Mouse (Mus musculus) forebrain, embryonic 12.5 days (tissue): ENCODE measurements around the gene Slfn14. TPM values are rescaled to one million over a fixed set of nuclear protein-coding genes. Genes with fewer than 3 reads are reported as not detected.
A peak's percentile ranks its signal among the peaks of the same experiment; 100 is the strongest.
"Not testable (repeated sequence)": the region's sequence is repeated elsewhere in the genome, so short reads cannot be mapped to it uniquely, and the experiment has no call there.

ENCODE experiments used
- ATAC-seq: fragments of 200-750 bp; cut with Nextera tagmentation; 2 replicates; pipeline ENCODE4 v1.8.0; 2017; ENCODE audit warnings: moderate TSS enrichment; ENCODE audit not compliant: low FRiP score
- H3K27ac ChIP-seq: fragments of 300-500 bp; sonication (generic); 2 replicates; pipeline ENCODE4 v1.5.1; 2016; ENCODE audit warnings: mild to moderate bottlenecking
- H3K27me3 ChIP-seq: fragments of 300-500 bp; sonication (generic); 2 replicates; pipeline ENCODE4 v1.6.1; 2016; ENCODE audit warnings: mild to moderate bottlenecking
- H3K36me3 ChIP-seq: fragments of 300-500 bp; sonication (generic); replicated peaks from 2 replicates; pipeline ENCODE4 v1.6.1; 2016; ENCODE audit warnings: mild to moderate bottlenecking
- H3K4me1 ChIP-seq: fragments of 300-500 bp; sonication (generic); 2 replicates; pipeline ENCODE4 v1.6.1; 2016
- H3K4me2 ChIP-seq: fragments of 300-500 bp; sonication (generic); 2 replicates; pipeline ENCODE4 v1.6.1; 2016; ENCODE audit warnings: mild to moderate bottlenecking, moderate library complexity
- H3K4me3 ChIP-seq: fragments of 300-500 bp; sonication (generic); replicated peaks from 2 replicates; pipeline ENCODE4 v1.5.1; 2016; ENCODE audit warnings: mild to moderate bottlenecking
- H3K9ac ChIP-seq: fragments of 300-500 bp; sonication (generic); 2 replicates; pipeline ENCODE4 v1.6.1; 2016; ENCODE audit warnings: mild to moderate bottlenecking
- H3K9me3 ChIP-seq: fragments of 300-500 bp; sonication (generic); 2 replicates; pipeline ENCODE4 v1.6.1; 2016
- WGBS: fragments of 180-500 bp; shearing (Covaris S2); methylation state at CpG from one replicate; pipeline ENCODE4 v1.1.7; 2016; 5-methylcytosine and 5-hydroxymethylcytosine counted together
- polyA plus RNA-seq: library from polyadenylated mRNA; unstranded; fragments of >200 nt; fragmentation: Nextera tagmentation; extraction: Ambion mirVana; gene quantifications from 2 replicates; pipeline ENCODE4 v1.2.1, GENCODE M21; 2016

Gene Slfn14
- polyA plus RNA-seq = 0.73 and 0.84 TPM in 2 replicates

- Histone ChIP-seq H3K4me2 (no peak within 1 kb of the TSS), H3K4me1 (peaks cover 3% of the 10 kb centered on the region; the same call in 1 of the 2 replicates), H3K9ac (no peak within 1 kb of the TSS), H3K4me3 (no peak within 1 kb of the TSS), H3K27ac (no peak within 1 kb of the TSS), H3K9me3 (no peaks in the 10 kb centered on the region), H3K36me3 (no peaks in the 10 kb centered on the region), H3K27me3 (no peaks in the 10 kb centered on the region)
- 73% methylated on average over 1 of the region's 1 CpGs for WGBS
- ATAC-seq = no peak
Observed at GRCm38 (mm10) chr11:83286566-83286965, at the start of gene Slfn14. TSS of gene Slfn14 (minus strand) at chr11:83286726.

DNA sequence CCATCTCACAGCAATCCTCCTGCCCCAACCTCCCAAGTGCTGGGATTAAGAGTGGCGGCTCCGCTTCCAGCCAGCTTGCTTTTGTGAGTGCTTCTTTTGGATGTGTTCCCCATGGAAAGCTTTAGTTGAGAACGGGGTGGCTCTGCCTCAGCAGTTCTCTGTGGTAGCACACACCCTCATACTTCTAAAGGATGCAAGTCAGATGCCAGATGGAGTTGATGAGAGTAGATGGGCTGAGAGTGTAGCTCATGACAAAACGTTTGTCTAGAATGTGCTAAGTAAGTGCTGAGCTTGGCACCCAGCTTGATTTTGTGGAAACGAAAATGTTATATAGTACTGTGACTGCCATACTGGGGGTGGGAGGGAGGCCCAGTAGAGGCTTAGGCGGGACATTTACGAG lies 49.3 kb upstream of the Slfn14 start:
- 90% methylated on average over 7 of the region's 7 CpGs for WGBS
- no peak overlapping the region for H3K4me2 ChIP-seq
- H3K27ac ChIP-seq = no peak overlapping the region
- H3K9me3 ChIP-seq = no peaks in the 10 kb centered on the region
- no peak overlapping the region for H3K9ac ChIP-seq
- no peaks in the 10 kb centered on the region for H3K4me1 ChIP-seq
- H3K4me3 ChIP-seq = no peak overlapping the region
- H3K36me3 ChIP-seq = peaks cover 67% of the 10 kb centered on the region
- no peak for ATAC-seq
- H3K27me3 ChIP-seq = no peaks in the 10 kb centered on the region

DNA sequence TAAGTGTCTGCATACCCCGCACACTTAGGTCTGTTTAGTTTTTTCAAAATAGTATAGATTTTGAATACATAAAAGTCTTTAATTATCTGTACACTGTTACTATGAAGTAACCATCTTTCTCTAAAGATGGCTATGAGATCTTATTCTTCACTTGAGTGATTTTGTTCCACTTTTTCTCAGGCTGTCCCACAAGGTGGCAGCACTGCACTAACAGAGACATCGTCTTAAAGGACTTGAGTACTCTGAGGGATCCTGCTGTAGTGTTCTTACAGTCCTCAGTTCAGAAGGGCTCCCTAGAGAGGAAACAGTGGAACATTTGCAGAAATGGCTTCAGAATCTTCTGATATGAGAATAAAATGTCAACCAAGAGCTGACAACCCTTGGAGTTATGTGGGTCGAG lies 40.9 kb upstream of the Slfn14 start:
- no peak overlapping the region for H3K4me3 ChIP-seq

DNA sequence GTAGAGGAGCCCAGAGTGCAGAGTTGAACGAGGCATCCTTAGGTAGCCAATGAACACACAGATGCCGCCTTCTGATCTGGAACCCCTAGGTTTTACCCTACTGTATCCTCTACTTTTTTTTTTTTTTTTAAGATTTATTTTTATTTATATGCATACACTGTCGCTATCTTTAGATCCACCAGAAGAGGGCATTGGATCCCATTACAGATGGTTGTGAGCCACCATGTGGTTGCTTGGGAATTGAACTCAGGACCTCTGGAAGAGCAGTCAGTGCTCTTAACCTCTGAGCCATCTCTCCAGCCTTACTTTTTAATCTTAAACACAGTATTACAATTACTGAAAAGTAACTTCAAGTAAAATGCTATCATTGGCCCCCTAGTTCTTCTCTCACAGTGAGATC lies 40.2 kb upstream of the Slfn14 start:
- H3K4me3 ChIP-seq, H3K4me1 ChIP-seq, H3K9ac ChIP-seq, H3K27ac ChIP-seq, H3K4me2 ChIP-seq, H3K9me3 ChIP-seq, ATAC-seq, H3K27me3 ChIP-seq: not testable (repeated sequence)
- peaks cover 65% of the 10 kb centered on the region for H3K36me3 ChIP-seq
- 86% methylated on average over 3 of the region's 3 CpGs for WGBS

More for the DNA sequence above, 40.9 kb upstream of the Slfn14 start:
- no peak overlapping the region for H3K9ac ChIP-seq
- no peak overlapping the region for H3K27ac ChIP-seq
- H3K4me1 ChIP-seq = no peaks in the 10 kb centered on the region
- H3K4me2 ChIP-seq = no peak overlapping the region
- no peaks in the 10 kb centered on the region for H3K27me3 ChIP-seq
- ATAC-seq = no peak
- H3K9me3 ChIP-seq = no peaks in the 10 kb centered on the region
- H3K36me3 ChIP-seq = peaks cover 59% of the 10 kb centered on the region
- 61% methylated on average over 3 of the region's 3 CpGs for WGBS

GRCm38 (mm10) chr11:83319048-83319447 lies 32.5 kb upstream of the Slfn14 start:
- no peak for ATAC-seq
- H3K4me3 ChIP-seq = no peak overlapping the region
- no peak overlapping the region for H3K9ac ChIP-seq
- no peaks in the 10 kb centered on the region for H3K9me3 ChIP-seq
- no peak overlapping the region for H3K27ac ChIP-seq
- WGBS = 82% methylated on average over 4 of the region's 4 CpGs
- H3K36me3 ChIP-seq = peaks cover 55% of the 10 kb centered on the region
- H3K27me3 ChIP-seq = no peaks in the 10 kb centered on the region
- no peak overlapping the region for H3K4me2 ChIP-seq
- H3K4me1 ChIP-seq = no peaks in the 10 kb centered on the region

DNA sequence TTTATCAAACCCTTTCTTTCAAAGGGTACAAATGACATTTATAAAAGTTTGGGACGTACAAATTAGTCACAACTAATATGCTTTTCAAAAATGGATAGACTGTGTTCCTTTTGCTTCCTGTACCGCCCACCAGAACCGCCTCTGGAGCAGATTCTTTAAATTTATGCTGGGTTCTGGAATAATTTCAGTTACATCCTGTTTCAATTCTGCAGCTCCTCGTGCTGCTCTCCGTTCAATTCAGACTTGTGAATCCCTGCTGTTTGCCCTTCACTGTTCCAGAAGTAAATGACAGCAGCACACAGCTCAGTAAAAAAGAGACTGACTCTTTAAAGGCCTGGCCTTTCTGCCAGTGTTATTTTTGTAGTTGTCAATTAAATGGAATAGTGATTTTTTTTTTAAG lies 25.9 kb upstream of the Slfn14 start:
- H3K9ac ChIP-seq = no peak overlapping the region
- H3K27ac ChIP-seq = no peak overlapping the region
- H3K27me3 ChIP-seq = no peaks in the 10 kb centered on the region
- no peak for ATAC-seq
- no peaks in the 10 kb centered on the region for H3K9me3 ChIP-seq
- H3K4me2 ChIP-seq = no peak overlapping the region
- no peaks in the 10 kb centered on the region for H3K4me1 ChIP-seq
- H3K4me3 ChIP-seq = no peak overlapping the region
- peaks cover 24% of the 10 kb centered on the region for H3K36me3 ChIP-seq
- WGBS = 73% methylated on average over 5 of the region's 5 CpGs

- H3K9me3 ChIP-seq = no peaks in the 10 kb centered on the region
- no peak overlapping the region for H3K27ac ChIP-seq
- H3K36me3 ChIP-seq = peaks cover 15% of the 10 kb centered on the region
- H3K9ac ChIP-seq = no peak overlapping the region
- H3K4me3 ChIP-seq = no peak overlapping the region
- no peak overlapping the region for H3K4me2 ChIP-seq
- WGBS = 84% methylated on average over 4 of the region's 4 CpGs
- no peak for ATAC-seq
- H3K4me1 ChIP-seq = peaks cover 23% of the 10 kb centered on the region
- no peaks in the 10 kb centered on the region for H3K27me3 ChIP-seq
Observed at GRCm38 (mm10) chr11:83306700-83307253, 20.3 kb upstream of the Slfn14 start.

DNA sequence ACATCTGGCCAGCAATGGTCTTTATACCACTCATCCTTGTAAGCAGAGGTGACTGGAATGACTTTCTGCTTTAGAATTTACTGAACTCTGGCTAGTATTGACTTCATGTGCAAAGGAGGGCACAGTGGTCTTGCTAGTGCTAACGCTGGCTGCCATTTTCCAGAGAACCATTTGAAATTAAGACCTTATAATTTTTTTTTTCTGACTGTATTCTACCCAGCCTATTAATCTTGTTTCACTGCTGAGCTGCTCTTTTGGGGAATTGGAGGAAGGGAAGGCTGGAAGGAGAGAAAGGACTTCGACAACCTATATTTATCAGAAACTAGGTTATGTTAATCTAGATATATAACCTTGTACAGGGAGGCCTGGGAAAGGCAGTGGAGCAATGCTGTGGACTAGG lies 18.0 kb upstream of the Slfn14 start:
- WGBS = 90% methylated on average over 2 of the region's 2 CpGs
- Histone ChIP-seq H3K4me3 (no peak overlapping the region), H3K27ac (no peak overlapping the region), H3K36me3 (peaks cover 11% of the 10 kb centered on the region), H3K9ac (0 out of 2 replicates have a peak overlapping the region, but pooled peaks have one; percentile 38), H3K4me1 (peaks cover 25% of the 10 kb centered on the region), H3K9me3 (no peaks in the 10 kb centered on the region), H3K27me3 (no peaks in the 10 kb centered on the region), H3K4me2 (peak overlapping the region; percentile 72; the same call in 1 of the 2 replicates)
- no peak for ATAC-seq

DNA sequence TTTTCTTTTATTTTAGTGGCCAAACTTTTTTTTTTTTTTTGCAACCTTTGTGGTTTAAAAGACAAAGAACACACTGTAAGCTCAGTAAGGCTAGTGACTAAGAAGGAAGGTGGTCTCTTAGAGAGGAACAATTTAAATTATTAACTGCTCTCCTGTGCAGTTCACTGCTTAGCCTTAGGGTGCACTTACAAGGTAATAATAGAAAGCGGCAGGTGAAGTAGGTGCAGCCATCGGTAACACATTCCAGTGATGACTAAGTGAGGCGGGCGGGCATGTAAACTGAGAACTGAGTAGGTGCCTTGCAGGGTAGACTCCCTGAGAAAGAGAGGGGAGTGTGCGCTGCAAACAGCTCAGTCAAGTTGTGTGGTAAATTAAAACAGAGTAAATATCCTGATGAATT lies 17.2 kb upstream of the Slfn14 start:
- Histone ChIP-seq H3K36me3 (peaks cover 7% of the 10 kb centered on the region), H3K4me2 (peak overlapping the region; percentile 72), H3K4me1 (peaks cover 25% of the 10 kb centered on the region), H3K9me3 (no peaks in the 10 kb centered on the region), H3K27ac (no peak overlapping the region), H3K4me3 (peak overlapping the region; percentile 88), H3K9ac (0 out of 2 replicates have a peak overlapping the region, but pooled peaks have one; percentile 38), H3K27me3 (no peaks in the 10 kb centered on the region)
- no peak for ATAC-seq
- 64% methylated on average over 5 of the region's 5 CpGs for WGBS

DNA sequence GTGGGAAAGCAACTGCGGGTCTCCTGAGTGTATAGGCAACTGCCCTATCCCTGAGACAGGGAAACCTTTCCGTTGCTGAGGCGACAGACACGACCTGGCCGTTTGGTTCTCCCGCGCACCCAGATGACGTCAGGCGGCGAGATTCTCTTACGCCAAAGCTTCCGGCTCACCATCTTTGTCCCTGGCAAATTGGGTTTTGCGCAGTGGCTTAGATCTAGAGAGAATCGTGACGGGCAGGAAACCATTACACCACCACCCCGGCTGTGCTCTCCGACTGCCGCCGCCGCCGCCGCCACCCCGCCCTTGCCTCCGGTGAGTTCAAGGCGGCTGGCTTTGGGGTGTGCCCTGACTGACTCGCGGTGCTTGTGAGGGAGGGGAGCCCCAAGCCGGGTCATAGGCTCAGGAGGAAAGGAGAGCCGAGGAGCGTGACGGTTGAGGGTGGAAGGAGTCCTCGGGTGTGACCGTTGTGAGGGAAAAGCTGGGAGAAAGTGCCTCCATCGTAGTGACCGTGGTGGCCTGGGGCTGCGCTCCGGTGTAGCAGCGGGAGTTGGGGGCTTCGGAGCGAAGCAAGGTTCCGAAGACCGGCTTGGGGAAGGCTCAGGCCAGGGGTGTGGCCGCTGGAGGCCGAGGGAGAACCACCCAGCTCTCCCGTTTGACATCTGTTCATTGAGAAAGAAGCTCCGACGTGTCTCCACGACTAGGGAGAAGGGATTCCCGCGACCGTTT lies 16.2 kb upstream of the Slfn14 start, which contains the start of gene Pex12:
Gene Pex12, minus strand, starts transcription at position 61 of the 726 bp plus-strand sequence.
- Histone ChIP-seq H3K4me2 (peak within 1 kb of the TSS; percentile 72), H3K27me3 (no peaks in the 10 kb centered on the region), H3K9me3 (no peaks in the 10 kb centered on the region), H3K4me1 (peaks cover 32% of the 10 kb centered on the region), H3K9ac (peak within 1 kb of the TSS; percentile 91), H3K27ac (peak within 1 kb of the TSS; percentile 95), H3K36me3 (no peaks in the 10 kb centered on the region), H3K4me3 (peak within 1 kb of the TSS; percentile 88)
- ATAC-seq = peak; percentile 80
- under 1% methylated on average over 51 of the region's 51 CpGs for WGBS

GRCm38 (mm10) chr11:83302124-83302523 lies 15.6 kb upstream of the Slfn14 start:
- peaks cover 38% of the 10 kb centered on the region for H3K4me1 ChIP-seq
- peak overlapping the region; percentile 95; the same call in 1 of the 2 replicates for H3K27ac ChIP-seq
- no peaks in the 10 kb centered on the region for H3K9me3 ChIP-seq
- peak overlapping the region; percentile 91; the same call in 1 of the 2 replicates for H3K9ac ChIP-seq
- ATAC-seq = no peak
- 10% methylated on average over 10 of the region's 10 CpGs for WGBS
- H3K36me3 ChIP-seq = peaks cover 5% of the 10 kb centered on the region
- no peaks in the 10 kb centered on the region for H3K27me3 ChIP-seq
- peak overlapping the region; percentile 72 for H3K4me2 ChIP-seq
- H3K4me3 ChIP-seq = peak overlapping the region; percentile 88

DNA sequence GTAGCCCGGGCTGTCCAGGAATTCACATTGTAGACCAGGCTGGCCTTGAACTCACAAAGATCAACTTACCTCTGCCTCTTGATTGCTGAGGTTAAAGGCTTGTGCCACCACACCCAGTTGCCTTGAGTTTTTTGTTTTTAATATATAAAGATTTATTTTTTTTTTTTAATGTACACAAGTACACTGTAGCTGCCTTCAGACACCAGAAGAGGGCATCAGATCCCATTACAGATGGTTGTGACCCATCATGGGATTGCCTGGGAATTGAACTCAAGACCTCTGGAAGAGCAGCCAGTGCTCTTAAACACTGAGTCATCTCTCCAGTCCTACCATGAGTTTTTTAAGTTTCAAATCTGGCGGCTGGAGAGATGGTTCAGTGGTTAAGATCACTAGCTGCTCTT lies 14.9 kb upstream of the Slfn14 start:
- Histone ChIP-seq H3K9ac (no peak overlapping the region), H3K4me3 (peak overlapping the region; percentile 88; the same call in 1 of the 2 replicates), H3K36me3 (peaks cover 12% of the 10 kb centered on the region), H3K27me3 (no peaks in the 10 kb centered on the region), H3K9me3 (no peaks in the 10 kb centered on the region), H3K4me1 (peaks cover 39% of the 10 kb centered on the region), H3K27ac (no peak overlapping the region), H3K4me2 (peak overlapping the region; percentile 72; the same call in 1 of the 2 replicates)
- 68% methylated on average over 2 of the region's 2 CpGs for WGBS
- no peak for ATAC-seq
